Mouse (Mus musculus) CD4-positive helper T cell, adult 2 months (primary cell): Measurements from ENCODE around the gene Calb2.

Source experiments
- DNase-seq: peaks from one replicate; pipeline ENCODE4 v3.0.0-alpha.2; 2012; ENCODE audit warnings: low read depth, missing footprints, low spot score

Calb2 gene

DNA sequence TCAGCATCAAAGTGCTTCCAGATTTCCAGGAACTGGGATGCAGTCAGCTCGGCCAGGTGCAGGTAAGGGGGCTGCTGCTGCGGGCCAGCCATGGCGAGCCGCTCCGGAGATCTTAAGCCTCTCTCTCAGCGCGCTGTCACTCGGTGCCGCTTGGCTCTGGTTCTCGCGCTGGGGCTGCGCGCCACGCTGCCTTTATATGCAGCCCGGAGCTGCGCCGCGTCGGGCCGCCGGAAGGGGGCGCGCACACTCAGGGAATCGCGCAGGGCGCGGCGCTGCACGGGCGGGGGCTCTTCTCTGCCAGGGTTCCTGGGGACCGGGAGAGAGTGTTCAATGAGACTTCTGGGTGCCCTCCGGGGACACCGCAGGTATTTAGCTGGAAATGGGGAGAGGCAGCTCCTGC, at the start of gene Calb2:
Gene Calb2 (minus strand): TSS at position 165 of the 400 bp plus-strand sequence.
- DNase-seq = no peak

DNA sequence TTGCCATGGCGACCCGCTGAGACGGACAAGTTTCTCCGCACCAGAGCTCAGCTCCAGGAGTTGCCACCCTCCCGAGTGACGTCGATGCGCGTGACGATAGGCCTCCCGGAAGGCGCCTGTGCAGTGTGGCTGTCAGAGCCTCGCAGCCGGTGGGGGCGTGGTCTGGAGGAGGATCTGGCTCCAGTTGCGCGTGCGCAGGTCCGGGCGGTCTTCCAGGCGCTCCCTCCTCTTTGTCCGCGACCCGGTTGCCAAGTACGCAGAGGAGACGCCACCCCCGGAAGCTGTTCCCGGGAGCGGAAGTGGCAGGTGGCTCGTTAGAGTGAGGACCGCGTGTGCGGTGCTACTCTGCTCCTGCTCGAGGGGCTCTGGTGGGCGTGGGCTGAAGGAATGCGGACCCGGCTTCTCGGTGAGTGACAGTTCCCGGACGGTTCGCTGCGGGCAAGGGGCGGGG, 49.7 kb upstream of the Calb2 start:
- DNase-seq = peak; percentile 99

DNA sequence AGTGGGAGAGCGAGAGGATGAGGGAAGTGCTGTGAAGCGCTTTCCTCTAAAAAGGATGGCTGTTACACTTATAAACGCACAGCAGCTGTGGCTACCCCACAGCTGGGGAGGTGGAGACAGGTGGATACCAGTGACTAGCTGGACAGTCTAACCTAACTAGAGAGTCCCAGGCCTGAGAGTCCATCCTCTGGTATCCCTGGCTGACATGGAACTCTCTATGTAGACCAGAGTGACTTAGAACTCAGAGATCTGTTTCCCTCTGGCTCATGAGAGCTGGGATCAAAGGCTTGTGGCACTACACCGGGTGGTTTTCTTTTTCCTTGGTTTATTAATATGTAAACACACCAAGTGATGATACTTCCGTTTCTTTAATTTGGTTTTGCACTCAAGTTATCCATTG, 49.2 kb upstream of the Calb2 start:
- DNase-seq = no peak

DNA sequence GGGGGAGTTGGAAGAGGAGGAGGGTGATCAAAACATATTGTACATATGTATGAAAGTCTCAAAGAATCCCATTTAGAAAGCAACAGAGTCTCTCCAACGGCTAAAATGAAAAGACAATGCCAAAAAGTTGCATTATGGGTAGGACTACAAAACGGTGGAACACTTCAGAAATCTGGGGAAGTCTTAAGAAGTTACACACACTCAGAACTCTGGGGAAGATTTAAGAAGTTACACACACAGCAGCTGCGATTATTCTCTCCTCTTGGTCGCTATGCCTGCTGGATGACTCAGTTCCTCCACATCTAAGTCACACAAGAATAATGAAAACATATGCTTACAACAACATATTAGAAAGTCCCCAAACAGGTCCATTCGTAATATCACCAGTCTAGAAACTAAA, 48.2 kb upstream of the Calb2 start:
- DNase-seq = no peak

DNA sequence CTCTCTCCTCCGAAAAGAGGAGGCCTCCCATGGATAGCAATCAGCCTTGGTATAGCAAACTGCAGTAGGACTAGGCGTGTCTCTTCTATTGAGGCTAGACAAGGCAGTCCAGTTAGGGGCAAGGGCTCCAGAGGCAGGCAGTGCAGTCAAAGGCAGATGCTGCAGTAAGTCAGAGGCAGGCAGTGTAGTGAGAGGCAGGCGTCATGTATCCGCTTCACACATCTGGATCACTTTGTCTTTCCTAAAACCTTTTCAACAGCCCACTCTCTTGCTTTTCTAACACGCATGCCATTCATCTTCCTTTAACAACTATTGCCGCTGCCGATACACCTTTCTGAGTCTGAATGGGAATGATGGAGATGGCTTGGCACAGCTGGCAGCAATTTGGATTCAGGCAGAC, 47.4 kb upstream of the Calb2 start, which contains the start of gene Cmtr2:
Gene Cmtr2 (plus strand): TSS at position 301 of the 400 bp plus-strand sequence.
- no peak for DNase-seq

DNA sequence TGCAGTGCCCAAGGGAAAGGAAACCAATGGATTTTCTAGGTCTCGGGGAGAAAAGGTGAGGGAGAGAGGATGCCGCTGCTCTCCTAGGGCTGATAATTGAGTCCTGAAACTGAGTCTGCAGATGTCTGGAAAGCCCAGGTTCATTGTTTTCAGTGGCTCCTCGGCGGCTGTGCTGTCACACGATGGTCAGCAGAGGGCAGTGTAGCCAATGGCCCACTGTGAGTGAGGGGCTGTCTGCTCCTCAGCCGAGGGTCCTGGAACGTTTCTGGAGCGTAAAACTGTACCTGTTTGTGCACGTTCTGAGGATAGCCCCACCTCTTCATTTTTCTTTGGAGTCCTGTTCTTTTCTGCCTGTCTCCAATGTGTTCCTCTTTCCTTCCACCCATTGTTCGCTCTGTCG, 33.8 kb upstream of the Calb2 start:
- no peak for DNase-seq

DNA sequence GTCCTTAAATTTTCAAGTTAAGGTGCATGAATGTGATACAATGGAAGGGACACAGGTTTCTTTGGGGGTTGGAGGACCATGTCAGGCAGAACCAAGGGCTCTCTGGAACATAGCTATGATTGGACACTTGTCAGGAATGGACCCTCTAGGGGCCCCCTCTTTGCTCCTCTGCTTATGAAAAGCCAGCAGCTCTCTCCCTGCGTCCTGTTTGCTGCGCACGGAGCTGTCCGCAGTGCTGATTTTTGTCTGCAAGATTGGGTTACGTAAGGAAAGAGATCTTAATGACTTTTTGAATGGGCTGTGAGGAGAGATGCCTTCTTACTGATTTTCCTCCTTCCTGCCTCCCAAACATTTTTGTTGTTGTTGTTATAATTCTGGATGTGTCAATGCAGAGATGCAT, 28.7 kb upstream of the Calb2 start:
- DNase-seq = no peak

DNA sequence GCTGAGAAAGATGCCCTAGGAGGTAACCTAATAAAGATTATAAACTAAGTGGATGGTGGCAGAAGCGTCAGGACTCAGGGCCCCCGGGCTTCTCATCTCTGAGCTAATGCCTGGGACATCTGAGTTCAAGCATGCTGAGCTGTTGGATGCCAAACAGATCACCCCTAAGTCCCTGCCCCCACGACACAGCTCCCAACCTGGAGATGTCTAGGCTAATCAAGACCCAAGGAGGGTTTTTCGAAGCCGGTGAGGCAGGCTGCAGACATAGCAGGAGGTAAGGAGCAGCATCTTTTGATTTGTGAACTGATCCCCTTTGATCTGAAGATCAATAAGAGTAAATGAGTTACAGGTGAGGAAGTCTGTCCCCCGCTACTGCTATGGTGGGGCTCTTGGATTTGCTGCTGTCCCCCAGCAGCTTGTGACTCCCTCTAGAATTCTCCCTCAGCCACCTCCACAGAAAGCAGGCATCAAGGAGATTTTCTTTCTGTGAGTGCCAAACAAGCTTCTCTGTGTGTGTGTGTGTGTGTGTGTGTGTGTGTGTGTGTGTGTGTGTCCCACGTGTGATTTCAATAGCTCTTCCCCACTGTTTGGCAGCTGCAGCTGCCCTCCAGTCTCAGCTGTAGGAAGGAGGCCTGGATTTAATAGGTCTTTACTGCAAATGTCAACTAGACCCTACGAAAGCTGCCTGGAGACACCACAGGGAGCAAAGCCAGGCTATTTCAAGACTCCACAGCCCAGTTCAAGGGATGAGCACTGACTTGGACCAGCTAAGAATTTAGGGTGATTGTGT, 21.1 kb upstream of the Calb2 start:
- DNase-seq = no peak

DNA sequence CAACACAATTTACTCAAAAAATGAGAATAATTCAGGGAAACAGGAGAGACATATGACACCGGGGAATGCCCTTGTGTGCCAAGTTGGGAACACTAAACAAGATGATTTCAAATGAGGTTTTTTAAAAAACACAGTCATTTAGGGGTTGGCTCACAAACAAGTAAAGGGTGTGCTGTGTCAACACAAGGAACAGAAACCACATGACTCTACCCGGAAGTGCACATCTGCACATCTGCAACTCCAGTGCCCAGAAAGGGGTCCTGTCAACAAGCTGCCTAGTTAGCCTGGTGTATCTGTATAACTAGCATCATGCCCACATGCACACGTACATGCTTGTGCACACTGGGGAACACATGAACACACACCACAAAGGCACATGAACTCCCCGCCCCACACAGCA, 17.5 kb upstream of the Calb2 start:
- DNase-seq = no peak

DNA sequence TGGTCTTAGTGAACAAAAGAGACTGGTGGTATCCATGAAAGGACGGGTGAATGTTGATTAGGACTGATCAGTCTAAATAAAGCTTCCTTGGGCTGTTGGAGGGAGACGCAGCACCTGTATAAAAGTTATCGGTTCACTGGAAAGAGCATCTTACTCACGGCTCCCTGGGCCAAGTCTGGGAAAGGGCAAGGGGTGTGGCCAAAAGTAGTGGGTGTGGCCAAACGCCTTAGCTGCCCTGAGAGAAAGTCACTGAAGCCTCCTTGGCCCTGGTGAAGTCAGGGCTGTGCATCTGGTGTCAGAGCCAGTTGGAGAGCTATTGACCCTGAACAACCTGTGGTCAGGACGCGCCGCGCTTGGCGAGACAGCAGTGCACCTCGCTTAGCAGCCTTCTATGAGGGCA, 15.7 kb upstream of the Calb2 start:
- DNase-seq = no peak

DNA sequence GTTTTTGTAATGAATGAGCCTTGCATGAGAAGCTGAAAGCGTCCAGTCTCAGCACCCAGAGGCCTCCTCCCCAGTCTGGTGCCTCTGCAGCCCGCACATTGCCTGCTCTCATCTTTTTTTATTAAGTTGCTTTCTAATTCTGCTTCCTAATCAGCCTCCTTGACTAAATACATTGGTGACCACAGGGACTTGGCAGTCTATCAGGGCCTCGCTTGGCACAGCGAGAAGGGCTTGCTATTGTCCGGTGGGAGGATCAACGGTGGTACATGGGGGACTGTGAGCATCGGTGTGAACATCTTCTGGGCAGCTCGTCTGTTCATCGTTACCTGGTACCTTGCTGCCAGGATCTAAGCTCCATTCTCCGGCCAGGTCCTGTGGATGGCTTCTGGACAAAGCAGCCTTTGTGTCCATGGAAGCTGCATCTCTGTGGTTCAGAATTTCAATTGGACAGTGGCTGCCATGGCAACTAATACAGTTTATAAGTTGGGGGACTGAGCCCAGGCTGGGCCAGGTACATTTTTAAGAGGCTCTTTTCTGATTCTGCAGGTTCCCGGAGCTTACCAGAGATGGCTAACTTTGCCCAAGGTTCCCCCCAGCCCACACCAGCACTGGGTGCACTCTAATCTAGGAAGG, 14.8 kb upstream of the Calb2 start:
- no peak for DNase-seq

DNA sequence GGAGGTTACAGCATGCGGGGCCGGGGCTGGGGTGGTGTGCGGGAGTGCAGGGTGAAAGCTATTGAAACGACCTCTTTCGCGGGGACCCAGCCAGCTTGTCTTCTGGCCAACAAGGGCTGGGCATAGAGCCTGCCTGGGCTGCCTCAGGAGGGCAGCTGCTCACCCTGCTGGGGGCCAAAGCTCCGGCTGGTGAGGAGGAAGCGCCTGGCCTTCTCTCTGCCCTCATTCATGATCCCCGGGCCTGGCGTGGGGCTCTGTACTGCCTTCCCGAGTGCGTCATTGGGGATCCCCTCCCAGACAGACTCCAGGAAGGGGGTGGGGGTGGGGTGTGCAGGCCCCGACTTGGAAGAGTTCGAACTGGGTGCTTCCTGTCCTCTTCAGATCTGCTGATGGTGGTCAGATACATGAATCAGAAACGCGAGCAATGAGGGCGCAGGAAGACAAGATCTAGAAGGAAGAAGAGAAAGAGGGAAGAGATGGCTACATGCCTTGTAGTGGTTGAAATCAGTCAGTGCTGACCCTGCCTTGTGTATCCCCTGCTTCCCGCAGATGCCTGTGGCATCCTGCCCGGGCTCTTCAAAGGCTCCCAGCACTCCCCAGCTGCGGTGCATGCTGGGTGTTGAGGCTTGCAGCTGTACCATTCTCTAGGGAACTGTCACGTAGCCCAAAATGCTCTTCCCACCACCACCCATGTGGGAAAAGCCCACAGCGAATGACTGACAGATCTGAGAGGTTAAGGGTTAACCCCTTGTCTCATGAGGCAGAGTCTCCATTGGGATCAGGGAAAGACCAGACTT, 9.5 kb upstream of the Calb2 start:
- DNase-seq = no peak

DNA sequence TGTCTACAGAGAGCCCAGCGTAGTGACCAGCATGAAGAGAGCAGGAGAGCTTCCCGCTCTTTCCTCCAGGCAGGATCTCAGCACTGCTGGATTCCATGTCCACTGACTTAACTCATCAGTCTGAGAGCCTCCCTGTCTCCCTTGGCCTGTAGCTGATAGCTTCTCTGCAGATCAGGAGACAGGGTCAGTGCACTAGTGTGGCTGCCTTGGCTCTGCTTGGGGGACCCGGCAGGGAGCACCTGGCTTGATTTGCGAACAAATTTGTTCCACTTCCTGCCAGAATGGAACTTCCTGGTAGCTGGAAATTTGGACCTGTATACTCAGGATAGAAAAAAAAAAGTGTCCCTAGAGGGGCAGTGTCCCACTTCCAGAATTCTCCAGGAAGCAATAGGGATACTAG, 6.8 kb upstream of the Calb2 start:
- DNase-seq = no peak

DNA sequence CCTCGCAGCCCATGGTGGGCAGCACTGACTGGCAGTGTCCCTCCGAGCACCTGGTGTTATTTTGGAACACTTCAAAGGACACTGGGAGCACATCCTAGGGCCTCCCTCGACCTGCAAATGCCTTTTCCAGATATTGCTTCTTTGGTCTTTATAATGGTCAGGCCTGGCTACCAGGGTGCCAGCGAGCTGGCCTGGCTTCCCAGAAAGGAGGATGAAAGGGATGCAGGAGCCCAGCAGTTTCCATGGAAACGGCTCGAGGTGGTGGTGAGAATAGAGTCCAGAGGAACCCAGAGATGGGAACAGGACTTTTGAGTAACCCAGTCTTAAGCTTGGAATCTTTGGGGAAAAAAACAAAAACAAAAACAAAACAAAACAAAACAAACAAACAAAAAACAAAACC, 4.2 kb upstream of the Calb2 start:
- DNase-seq = no peak

DNA sequence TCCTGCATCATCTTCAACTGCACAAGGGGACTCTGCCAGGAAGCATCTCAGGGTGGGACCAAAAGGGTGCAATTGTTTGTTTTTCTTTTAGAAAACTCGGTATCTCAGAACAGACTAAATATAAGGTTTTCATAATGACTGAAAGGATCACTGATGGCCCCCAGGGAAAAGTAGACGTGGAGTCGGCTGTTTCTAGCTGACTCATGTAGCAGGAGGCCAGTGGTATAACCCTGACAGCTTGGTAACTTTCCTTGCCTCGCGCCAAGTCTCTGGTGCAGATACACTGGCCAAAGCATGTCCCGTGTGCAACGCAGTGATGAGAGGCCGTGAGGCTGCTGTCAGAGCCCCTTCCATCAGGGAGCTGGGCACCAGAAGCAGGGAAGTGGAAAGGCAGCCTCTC, 1.7 kb downstream of the Calb2 start:
- no peak for DNase-seq

DNA sequence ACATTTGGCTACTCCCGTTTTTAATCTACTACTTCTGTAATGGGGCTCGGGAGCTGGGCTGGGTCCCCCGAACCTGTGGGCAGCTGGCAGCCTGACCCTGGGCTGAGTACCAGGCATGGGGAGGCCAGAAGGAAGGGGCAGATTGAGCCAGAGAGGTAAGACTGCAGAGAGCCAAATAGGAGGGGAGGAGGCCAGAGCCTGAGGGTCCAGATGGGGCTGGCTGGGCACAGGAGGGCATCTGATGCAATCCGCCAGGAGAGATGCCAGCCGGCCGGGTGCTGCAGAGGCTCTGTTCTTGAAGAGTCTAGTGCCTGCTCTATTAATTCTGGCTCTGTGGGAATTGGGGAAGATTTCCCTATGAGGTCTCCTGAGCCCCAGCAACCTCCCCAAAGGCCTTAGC, 6.0 kb downstream of the Calb2 start:
- no peak for DNase-seq

DNA sequence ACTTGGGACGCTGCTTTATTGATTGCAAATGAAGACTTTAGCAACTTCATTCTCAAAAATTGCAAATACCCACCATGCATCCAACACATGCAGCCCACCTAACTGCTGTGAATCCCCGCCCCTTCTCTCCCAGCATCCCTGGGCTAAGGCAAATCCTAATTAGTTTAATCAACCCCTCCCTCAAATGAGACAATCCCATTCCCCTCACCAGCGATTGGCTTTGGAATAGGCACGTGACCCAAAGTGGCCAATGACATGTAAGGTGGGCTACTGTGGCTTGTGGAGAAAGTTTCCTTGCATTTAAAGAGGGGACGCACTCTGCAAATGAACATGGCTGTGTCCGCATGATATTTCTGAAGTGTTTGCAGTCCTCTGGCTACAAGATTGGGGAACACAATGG, 15.1 kb downstream of the Calb2 start:
- DNase-seq = no peak

DNA sequence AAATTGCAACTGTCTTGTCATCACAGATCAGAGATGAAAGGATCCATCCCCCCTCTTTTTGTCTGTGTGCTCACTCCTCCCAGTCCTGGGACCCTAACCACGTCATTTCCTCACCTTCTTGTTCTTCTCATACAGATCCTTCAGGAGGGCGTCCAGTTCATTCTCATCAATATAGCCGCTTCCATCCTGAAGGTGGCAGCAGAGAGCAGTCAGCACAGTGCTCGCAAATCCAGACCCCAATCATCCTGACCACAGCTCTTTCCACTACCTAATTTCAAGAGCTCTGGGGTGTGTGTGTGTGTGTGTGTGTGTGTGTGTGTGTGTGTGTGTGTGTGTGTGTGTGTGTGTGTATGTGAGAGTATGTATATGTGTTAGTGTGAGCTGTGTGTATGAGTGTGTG, 22.5 kb downstream of the Calb2 start:
- DNase-seq = peak; percentile 31

DNA sequence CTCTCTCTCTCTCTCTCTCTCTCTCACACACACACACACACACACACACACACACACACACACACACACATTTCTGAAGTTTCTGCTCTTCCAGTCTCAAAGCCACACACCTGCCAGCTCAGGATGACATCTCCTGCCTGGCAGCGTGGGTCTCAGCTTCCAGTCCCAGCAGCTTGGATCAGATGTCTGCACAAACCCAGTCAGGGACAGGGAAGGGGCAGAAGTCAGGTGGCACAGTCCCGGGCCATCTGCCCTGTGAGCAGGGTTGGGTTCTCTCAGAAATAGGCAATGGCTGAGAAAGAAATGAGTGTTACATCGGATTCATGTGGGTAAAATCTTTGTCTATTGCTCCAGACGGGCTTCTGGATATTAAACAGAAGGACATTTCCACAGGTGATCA, 27.2 kb downstream of the Calb2 start:
- DNase-seq = no peak

DNA sequence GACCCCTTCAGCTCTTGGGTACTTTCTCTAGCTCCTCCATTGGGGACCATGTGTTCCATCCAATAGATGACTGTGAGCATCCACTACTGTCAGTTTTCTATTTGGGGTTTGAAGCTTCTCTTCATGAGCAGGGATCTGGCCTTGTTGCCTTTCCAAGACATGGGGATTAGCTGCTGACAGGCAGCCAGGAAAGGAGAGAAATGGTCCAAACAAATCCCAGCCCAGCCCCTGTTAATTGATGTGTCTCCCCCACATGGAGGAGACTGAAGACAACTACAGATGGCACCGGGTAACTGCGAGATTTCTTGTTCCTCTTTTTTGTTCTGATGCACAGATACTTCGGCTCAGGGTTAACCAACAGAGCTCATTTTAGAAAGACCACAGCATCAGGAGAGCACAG, 27.9 kb downstream of the Calb2 start:
- no peak for DNase-seq

DNA sequence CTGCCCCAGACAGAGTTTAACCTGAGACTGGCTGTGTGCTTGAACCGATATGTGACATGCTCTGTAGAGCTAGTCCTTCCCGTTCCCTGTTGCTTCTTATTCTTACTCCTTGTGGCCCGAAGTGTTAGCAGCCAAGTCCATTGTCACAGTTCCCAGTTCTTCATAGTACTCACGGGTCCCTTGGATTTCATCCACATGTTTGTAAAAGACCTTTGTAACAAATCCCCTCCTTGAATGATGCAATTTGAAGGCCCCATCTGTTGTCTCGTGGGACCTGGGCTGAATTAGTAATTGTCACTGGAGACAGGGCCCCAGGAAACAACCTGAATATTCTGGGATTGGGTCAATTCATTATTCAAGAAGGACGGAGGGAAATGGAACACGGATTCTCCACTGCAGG, 32.5 kb downstream of the Calb2 start:
- no peak for DNase-seq

DNA sequence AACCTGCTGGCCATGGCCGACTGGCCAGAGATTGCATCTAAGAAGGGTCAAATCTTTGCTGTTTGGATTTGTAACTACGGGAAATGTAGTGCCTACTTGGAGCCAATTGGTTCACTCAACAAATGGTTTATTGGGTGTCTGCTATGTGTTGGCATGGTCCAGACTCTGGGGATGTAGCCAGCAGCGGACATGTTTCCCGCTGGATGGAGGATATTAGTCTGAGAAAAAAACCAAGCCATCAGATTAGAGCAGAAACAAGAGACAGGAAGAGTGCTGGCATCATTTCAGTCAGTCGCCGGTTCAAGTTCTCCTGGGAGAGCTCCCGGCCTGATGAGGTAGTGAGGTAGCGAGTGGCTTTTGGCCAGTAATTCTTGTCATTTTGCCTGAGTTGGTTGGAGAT, 33.8 kb downstream of the Calb2 start:
- no peak for DNase-seq

DNA sequence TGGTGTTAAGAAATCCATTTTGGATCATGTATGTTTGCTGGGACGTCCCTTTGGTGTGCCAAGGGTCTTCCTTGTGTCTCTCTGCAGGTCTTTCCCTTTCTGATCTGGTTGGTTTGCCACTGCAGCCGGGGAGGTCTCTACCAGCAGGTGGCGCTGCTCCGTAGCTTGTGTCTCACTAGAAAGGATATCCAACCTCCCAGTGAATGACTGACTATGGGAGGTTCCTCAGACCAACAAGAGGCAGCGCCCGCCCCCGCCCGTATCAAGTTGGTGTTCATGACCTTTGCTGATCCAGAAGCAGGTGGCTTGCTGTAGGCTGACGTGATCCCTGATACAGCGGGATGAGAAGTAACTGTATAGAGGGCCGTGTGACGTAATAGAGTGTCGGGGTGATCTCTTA, 37.5 kb downstream of the Calb2 start:
- DNase-seq = peak; percentile 18
